Mouse (Mus musculus): ENCODE results near the gene Ptpn12. TPM values are rescaled to one million over a fixed set of nuclear protein-coding genes. Genes with fewer than 3 reads are reported as not detected.

The Ptpn12 gene
- polyA plus RNA-seq, 1 experiment from 2014 or later = 33.9 TPM

GRCm38 (mm10) chr5:21050061-21050769 lies 5.5 kb downstream of the Ptpn12 start:
- Histone ChIP-seq H3K36me3 (ENCODE audit: control insufficient read depth, insufficient read depth) (no peaks in the 10 kb centered on the region), H3K4me2 (ENCODE audit: low read length) (no peak overlapping the region), H3K4me1 (replicated peaks; ENCODE audit: control insufficient read depth, insufficient read depth, low read length) (peaks cover 9% of the 10 kb centered on the region), H3K4me3 (replicated peaks; ENCODE audit: low read length) (no peak overlapping the region), H3K9me3 (ENCODE audit: control insufficient read depth, low read length) (no peaks in the 10 kb centered on the region), H3K9ac (replicated peaks; ENCODE audit: low read depth, low read length) (no peak overlapping the region), H3K27ac (ENCODE audit: low read length) (no peak overlapping the region), H3K27me3 (replicated peaks; ENCODE audit: control insufficient read depth, insufficient read depth, low read length) (no peaks in the 10 kb centered on the region)
- ATAC-seq = no peak
- 90% methylated on average over 6 of the region's 6 CpGs for WGBS

GRCm38 (mm10) chr5:21049006-21049405 lies 6.7 kb downstream of the Ptpn12 start:
- Histone ChIP-seq H3K27me3 (replicated peaks; ENCODE audit: control insufficient read depth, insufficient read depth, low read length) (no peaks in the 10 kb centered on the region), H3K4me1 (replicated peaks; ENCODE audit: control insufficient read depth, insufficient read depth, low read length) (peaks cover 9% of the 10 kb centered on the region), H3K9me3 (ENCODE audit: control insufficient read depth, low read length) (no peaks in the 10 kb centered on the region), H3K27ac (ENCODE audit: low read length) (no peak overlapping the region), H3K4me3 (replicated peaks; ENCODE audit: low read length) (no peak overlapping the region), H3K4me2 (ENCODE audit: low read length) (no peak overlapping the region), H3K9ac (replicated peaks; ENCODE audit: low read depth, low read length) (no peak overlapping the region), H3K36me3 (ENCODE audit: control insufficient read depth, insufficient read depth) (no peaks in the 10 kb centered on the region)
- WGBS = 68% methylated on average over 4 of the region's 4 CpGs
- ATAC-seq = no peak

- WGBS = 94% methylated on average over 4 of the region's 4 CpGs
- no peak overlapping the region for H3K4me2 ChIP-seq (ENCODE audit: low read length)
Measured at GRCm38 (mm10) chr5:21047114-21047513, 8.6 kb downstream of the Ptpn12 start.

GRCm38 (mm10) chr5:21046150-21047048 lies 9.3 kb downstream of the Ptpn12 start:
- H3K9me3 ChIP-seq (ENCODE audit: control insufficient read depth, low read length) = no peaks in the 10 kb centered on the region
- no peaks in the 10 kb centered on the region; the same call in none of the 2 replicates for H3K4me1 ChIP-seq (replicated peaks; ENCODE audit: control insufficient read depth, insufficient read depth, low read length)
- no peak overlapping the region for H3K27ac ChIP-seq (ENCODE audit: low read length)
- no peak for ATAC-seq
- no peaks in the 10 kb centered on the region for H3K27me3 ChIP-seq (replicated peaks; ENCODE audit: control insufficient read depth, insufficient read depth, low read length)
- no peak overlapping the region for H3K4me3 ChIP-seq (replicated peaks; ENCODE audit: low read length)
- H3K36me3 ChIP-seq (ENCODE audit: control insufficient read depth, insufficient read depth) = no peaks in the 10 kb centered on the region
- H3K9ac ChIP-seq (replicated peaks; ENCODE audit: low read depth, low read length) = no peak overlapping the region
- H3K4me2 ChIP-seq (ENCODE audit: low read length) = no peak overlapping the region
- 91% methylated on average over 7 of the region's 7 CpGs for WGBS

More at GRCm38 (mm10) chr5:21047114-21047513, 8.6 kb downstream of the Ptpn12 start:
- H3K4me1 ChIP-seq (replicated peaks; ENCODE audit: control insufficient read depth, insufficient read depth, low read length) = no peaks in the 10 kb centered on the region; the same call in none of the 2 replicates
- H3K4me3 ChIP-seq (replicated peaks; ENCODE audit: low read length) = no peak overlapping the region
- H3K27ac ChIP-seq (ENCODE audit: low read length) = no peak overlapping the region
- ATAC-seq = no peak
- H3K9ac ChIP-seq (replicated peaks; ENCODE audit: low read depth, low read length) = no peak overlapping the region
- H3K27me3 ChIP-seq (replicated peaks; ENCODE audit: control insufficient read depth, insufficient read depth, low read length) = no peaks in the 10 kb centered on the region
- no peaks in the 10 kb centered on the region for H3K9me3 ChIP-seq (ENCODE audit: control insufficient read depth, low read length)
- no peaks in the 10 kb centered on the region for H3K36me3 ChIP-seq (ENCODE audit: control insufficient read depth, insufficient read depth)

- Histone ChIP-seq H3K27ac (ENCODE audit: low read length) (no peak overlapping the region), H3K27me3 (replicated peaks; ENCODE audit: control insufficient read depth, insufficient read depth, low read length) (no peaks in the 10 kb centered on the region), H3K4me1 (replicated peaks; ENCODE audit: control insufficient read depth, insufficient read depth, low read length) (no peaks in the 10 kb centered on the region; the same call in 1 of the 2 replicates), H3K9me3 (ENCODE audit: control insufficient read depth, low read length) (no peaks in the 10 kb centered on the region), H3K4me2 (ENCODE audit: low read length) (no peak overlapping the region), H3K4me3 (replicated peaks; ENCODE audit: low read length) (no peak overlapping the region), H3K36me3 (ENCODE audit: control insufficient read depth, insufficient read depth) (no peaks in the 10 kb centered on the region), H3K9ac (replicated peaks; ENCODE audit: low read depth, low read length) (no peak overlapping the region)
- WGBS = 97% methylated on average over 2 of the region's 2 CpGs
- ATAC-seq = no peak
Measured at GRCm38 (mm10) chr5:21045462-21045861, 10.2 kb downstream of the Ptpn12 start.

GRCm38 (mm10) chr5:21038100-21038499 lies 17.6 kb downstream of the Ptpn12 start:
- 93% methylated on average over 5 of the region's 5 CpGs for WGBS
- Histone ChIP-seq H3K9ac (replicated peaks; ENCODE audit: low read depth, low read length) (no peak overlapping the region), H3K27ac (ENCODE audit: low read length) (no peak overlapping the region), H3K4me1 (replicated peaks; ENCODE audit: control insufficient read depth, insufficient read depth, low read length) (peaks cover 14% of the 10 kb centered on the region), H3K9me3 (ENCODE audit: control insufficient read depth, low read length) (no peaks in the 10 kb centered on the region), H3K27me3 (replicated peaks; ENCODE audit: control insufficient read depth, insufficient read depth, low read length) (no peaks in the 10 kb centered on the region), H3K36me3 (ENCODE audit: control insufficient read depth, insufficient read depth) (no peaks in the 10 kb centered on the region), H3K4me2 (ENCODE audit: low read length) (no peak overlapping the region), H3K4me3 (replicated peaks; ENCODE audit: low read length) (no peak overlapping the region)
- ATAC-seq = no peak

GRCm38 (mm10) chr5:21035689-21036480 lies 19.8 kb downstream of the Ptpn12 start:
- H3K4me3 ChIP-seq (replicated peaks; ENCODE audit: low read length) = no peak overlapping the region
- H3K9me3 ChIP-seq (ENCODE audit: control insufficient read depth, low read length) = no peaks in the 10 kb centered on the region
- no peak overlapping the region for H3K4me2 ChIP-seq (ENCODE audit: low read length)
- no peak overlapping the region for H3K27ac ChIP-seq (ENCODE audit: low read length)
- peaks cover 14% of the 10 kb centered on the region for H3K4me1 ChIP-seq (replicated peaks; ENCODE audit: control insufficient read depth, insufficient read depth, low read length)
- H3K9ac ChIP-seq (replicated peaks; ENCODE audit: low read depth, low read length) = no peak overlapping the region
- H3K36me3 ChIP-seq (ENCODE audit: control insufficient read depth, insufficient read depth) = no peaks in the 10 kb centered on the region
- WGBS = 85% methylated on average over 7 of the region's 7 CpGs
- no peak for ATAC-seq
- H3K27me3 ChIP-seq (replicated peaks; ENCODE audit: control insufficient read depth, insufficient read depth, low read length) = no peaks in the 10 kb centered on the region

- peak; percentile 61 for ATAC-seq
- Histone ChIP-seq H3K4me2 (ENCODE audit: low read length) (no peak overlapping the region), H3K27me3 (replicated peaks; ENCODE audit: control insufficient read depth, insufficient read depth, low read length) (no peaks in the 10 kb centered on the region), H3K9me3 (ENCODE audit: control insufficient read depth, low read length) (no peaks in the 10 kb centered on the region), H3K4me3 (replicated peaks; ENCODE audit: low read length) (no peak overlapping the region), H3K27ac (ENCODE audit: low read length) (no peak overlapping the region), H3K9ac (replicated peaks; ENCODE audit: low read depth, low read length) (no peak overlapping the region), H3K36me3 (ENCODE audit: control insufficient read depth, insufficient read depth) (no peaks in the 10 kb centered on the region), H3K4me1 (replicated peaks; ENCODE audit: control insufficient read depth, insufficient read depth, low read length) (peaks cover 14% of the 10 kb centered on the region)
- 41% methylated on average over 6 of the region's 6 CpGs for WGBS
Measured at GRCm38 (mm10) chr5:21034388-21034966, 21.2 kb downstream of the Ptpn12 start.

All from forebrain, embryonic 16.5 days (tissue).